ENCODE assay signal across 19 mouse cellular contexts in the genomic region with DNA sequence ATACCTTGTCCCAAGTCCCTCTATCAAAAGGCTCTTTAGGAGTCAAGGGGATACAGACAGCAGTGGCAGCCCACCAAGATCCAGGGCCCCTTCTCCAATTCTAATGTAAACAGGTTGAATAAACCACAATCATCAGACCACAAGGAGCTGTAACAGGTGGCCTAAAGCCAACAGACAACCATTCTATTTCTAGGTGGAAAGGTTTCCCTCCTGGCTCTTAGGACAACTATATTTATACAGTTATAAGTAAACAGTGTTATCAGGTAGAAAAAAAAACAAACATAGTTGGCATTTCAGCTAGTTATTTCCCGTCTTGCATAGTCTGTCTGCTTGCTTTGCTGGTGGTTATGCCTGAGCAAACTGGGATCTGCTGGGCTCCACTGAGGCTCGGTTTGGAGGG.
"Had no signal": no experiment of that assay in that cellular context is flagged by ENCODE, and none has a peak within 500 bp of the region (broad histone marks: within the 10 kb centered on the region; RNA-seq: fewer than 3 reads in every experiment).

No protein-coding gene starts in this region.

- H3K9ac ChIP-seq: limb, embryonic 13.5 days; liver, embryonic 14.5 days; liver, postnatal 0 days; midbrain, embryonic 12.5 days; midbrain, embryonic 15.5 days; neural tube, embryonic 12.5 days; neural tube, embryonic 15.5 days; stomach, embryonic 15.5 days had no signal

- ATAC-seq: hindbrain, embryonic 16.5 days; intestine, embryonic 16.5 days; liver, postnatal 0 days; midbrain, embryonic 15.5 days had no signal

- H3K4me2 ChIP-seq: limb, embryonic 13.5 days; midbrain, embryonic 12.5 days; midbrain, embryonic 15.5 days; neural tube, embryonic 12.5 days; neural tube, embryonic 15.5 days; stomach, embryonic 15.5 days had no signal

- H3K4me3 ChIP-seq: limb, embryonic 10.5 days; limb, embryonic 13.5 days; midbrain, embryonic 12.5 days; midbrain, embryonic 15.5 days; neural tube, embryonic 12.5 days; neural tube, embryonic 15.5 days; stomach, embryonic 15.5 days had no signal

- H3K9me3 ChIP-seq: limb, embryonic 10.5 days; limb, embryonic 13.5 days; midbrain, embryonic 12.5 days; midbrain, embryonic 15.5 days; neural tube, embryonic 12.5 days; neural tube, embryonic 15.5 days; stomach, embryonic 15.5 days had no signal

- DNase-seq: kidney, adult 18-20 months; kidney, postnatal 25 days; liver; liver, postnatal 0 days; retina, postnatal 1 day; right cerebral cortex, postnatal 25 days; spleen, adult 18-20 months had no signal

- H3K27ac ChIP-seq: kidney, postnatal 0 days; limb, embryonic 10.5 days; limb, embryonic 13.5 days; liver, embryonic 14.5 days; macrophage; midbrain, embryonic 12.5 days; midbrain, embryonic 15.5 days; neural tube, embryonic 12.5 days; neural tube, embryonic 15.5 days; stomach, embryonic 15.5 days had no signal
